Mouse (Mus musculus) adrenal gland, adult 18-20 months (tissue): ENCODE measurements around the gene Mbd4. TPM values are rescaled to one million over a fixed set of nuclear protein-coding genes. Genes with fewer than 3 reads are reported as not detected.
A peak's percentile ranks its signal among the peaks of the same experiment; 100 is the strongest.

Experiments
- DNase-seq, 2 experiments: peaks; one replicate each; pipeline ENCODE4 v3.0.0; 2021 to 2022; ENCODE audit warnings: low spot score in 2 of 2
- total RNA-seq, 2 experiments: library from RNA; stranded (reverse); gene quantifications; 1 replicate in 1 of 2; 2 replicates in 1 of 2; pipeline ENCODE4 v1.2.3; 2021

Gene Mbd4
- total RNA-seq, 2 experiments from 2014 or later = 1.6 to 2.0 TPM

DNA sequence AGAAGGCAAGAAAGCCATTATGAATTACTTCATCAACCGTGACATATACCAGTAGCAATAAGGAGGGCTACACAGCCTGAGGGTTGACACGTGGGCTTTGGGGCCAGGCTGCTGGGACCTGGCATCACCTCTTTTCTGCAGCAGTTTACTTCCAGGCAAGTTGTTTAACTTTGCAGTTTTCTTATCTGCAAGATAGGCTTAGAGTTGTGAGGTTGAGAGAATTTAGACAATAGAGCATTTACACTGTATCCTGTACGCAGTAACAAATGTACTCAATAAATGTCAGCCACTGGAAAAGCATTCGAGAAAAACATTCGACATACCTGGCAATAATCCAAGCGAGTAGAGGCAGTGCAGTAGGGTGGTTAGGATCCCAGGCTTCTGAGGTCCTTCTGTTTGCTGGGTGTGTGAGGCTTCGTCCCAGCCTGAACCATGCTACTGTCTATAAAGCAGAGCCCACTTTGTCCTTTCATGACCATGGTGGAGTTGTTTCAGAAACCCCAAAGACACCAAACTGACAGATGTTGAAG is 6.9 kb upstream of the Mbd4 start:
- no peak for DNase-seq

DNA sequence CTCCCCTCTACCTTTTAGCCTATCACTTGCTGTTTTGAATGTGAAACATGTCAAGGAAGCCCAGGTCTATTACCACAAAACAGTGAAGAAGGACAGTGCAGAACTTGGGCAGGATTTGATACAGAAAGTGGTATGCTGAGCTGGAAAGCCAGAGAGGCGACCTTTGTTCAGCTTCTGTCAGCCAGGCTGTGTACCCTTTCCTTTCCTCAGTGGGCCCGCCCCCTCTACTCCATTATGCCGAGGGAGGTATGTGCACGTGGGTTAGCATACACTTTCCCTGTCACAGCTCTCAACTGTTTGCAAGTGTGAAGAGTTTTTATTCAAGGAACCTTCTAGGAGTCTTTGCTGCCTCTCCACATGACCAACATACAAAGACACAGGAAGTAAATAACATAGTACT is 6.1 kb upstream of the Mbd4 start:
- DNase-seq = no peak

DNA sequence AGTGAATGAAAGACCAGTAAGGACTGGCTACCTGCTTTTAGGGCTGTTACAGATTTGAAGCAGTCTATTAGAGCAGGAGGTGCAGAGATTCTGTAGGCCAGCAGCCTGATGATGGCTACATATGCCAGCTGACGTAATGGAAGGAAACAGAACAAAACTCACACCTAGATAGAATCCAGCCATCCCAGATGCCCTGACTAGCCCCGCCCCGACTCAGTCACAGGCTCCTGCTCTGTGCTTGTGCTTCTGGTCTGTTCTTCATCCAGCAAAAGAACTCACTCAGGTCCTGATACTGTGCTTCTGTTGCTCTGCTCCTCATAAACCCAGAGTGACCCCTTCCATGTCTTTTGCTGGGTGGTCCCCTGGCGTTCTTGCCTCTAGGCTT is 3.2 kb upstream of the Mbd4 start:
- DNase-seq = no peak

DNA sequence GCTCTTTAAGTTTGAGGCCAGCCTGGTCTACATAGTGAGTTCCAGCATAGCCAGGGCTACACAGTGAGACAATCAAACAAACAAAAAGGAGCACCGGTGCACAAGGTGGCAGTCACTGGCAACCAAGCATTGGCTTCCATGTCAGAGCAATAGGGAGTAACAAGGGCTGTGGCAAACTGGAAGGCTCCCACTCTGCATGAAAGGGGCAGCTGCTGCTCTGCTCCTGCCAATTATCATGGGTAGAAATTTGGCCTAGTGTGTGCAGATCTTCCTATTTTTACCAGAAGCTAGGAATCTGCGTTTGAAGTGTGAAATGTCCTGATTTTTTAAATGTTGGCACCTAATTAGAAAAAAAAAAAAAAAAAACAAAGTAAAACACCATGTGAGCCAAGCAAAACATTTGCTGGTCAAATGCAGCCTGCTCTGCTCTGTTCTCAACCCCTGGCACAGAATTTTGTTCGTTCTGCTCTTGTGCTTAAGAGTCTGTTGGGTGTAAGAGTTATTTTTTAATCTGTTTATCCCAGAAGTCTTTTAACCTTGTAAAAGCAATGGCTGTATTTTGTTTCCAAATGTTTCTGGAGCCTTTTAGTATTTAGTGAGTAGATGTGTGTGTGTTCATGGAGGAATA is 2.7 kb upstream of the Mbd4 start:
- DNase-seq = no peak

DNA sequence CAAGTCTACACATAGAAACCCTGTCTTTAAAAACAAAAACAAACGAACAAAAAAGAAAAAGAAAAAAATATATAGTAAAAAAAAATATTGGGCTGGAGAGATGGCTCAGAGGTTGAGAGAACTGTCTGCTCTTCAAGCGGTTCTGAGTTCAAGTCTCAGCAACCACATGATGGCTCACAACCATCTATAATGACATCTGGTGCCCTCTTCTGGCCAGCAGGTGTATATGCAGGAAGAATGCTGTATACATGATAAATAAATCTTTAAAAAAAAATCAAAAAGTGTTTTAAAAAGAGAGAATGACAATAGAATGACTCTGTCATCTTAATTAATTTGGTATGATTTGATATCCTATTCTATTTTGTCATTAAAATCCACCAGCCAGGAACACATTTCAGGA is 1.3 kb upstream of the Mbd4 start:
- DNase-seq = no peak

DNA sequence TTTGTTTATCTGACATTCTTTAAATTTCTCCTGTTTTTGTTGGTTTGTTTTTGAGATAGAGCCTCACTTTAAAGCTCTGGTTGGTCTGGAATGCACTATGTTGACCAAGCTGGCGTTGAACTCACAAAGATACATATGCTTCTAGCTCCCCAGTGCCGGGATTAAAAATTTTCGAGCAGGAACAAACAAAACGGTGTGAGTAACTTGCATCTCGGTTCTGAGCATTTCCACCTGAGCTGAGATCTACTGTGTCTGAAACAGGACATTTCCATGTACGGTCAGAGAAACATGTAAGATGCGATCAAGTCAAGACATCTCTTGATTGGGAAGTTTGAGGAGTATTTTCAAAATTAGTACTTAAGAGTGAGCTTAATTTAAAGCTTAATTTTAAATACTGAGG is 814 bp upstream of the Mbd4 start:
- DNase-seq = no peak

DNA sequence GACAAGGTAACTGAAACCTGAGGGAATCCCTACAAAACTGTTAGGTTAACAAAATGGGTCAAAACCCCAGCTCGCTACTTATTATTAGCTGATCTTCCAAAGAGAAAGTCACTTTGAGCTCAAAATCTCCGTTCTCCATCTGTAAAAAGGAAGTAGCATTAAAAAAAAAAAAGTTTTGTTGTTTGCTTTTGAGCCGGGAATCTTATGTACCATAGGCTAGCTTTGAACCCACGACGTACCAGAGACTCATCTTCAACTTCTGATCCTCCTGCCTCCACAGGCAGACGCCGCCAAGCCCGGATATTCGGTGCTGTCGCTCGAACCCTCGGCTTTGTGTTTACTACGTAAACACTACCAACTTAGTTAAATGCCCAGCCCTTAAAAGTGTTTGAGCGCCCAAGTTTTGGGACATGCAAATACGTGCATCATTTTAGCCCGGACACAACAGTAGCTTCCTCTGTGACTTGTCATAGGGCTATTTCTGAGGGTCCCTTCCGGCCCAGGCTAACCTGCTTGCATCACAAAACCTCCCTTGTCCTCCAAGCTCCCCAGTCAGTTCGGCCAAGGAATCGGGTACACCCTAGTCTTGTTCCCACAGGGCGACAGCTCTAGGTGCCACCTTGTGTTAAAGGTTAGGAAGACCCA is 603 bp downstream of the Mbd4 start:
- no peak for DNase-seq

DNA sequence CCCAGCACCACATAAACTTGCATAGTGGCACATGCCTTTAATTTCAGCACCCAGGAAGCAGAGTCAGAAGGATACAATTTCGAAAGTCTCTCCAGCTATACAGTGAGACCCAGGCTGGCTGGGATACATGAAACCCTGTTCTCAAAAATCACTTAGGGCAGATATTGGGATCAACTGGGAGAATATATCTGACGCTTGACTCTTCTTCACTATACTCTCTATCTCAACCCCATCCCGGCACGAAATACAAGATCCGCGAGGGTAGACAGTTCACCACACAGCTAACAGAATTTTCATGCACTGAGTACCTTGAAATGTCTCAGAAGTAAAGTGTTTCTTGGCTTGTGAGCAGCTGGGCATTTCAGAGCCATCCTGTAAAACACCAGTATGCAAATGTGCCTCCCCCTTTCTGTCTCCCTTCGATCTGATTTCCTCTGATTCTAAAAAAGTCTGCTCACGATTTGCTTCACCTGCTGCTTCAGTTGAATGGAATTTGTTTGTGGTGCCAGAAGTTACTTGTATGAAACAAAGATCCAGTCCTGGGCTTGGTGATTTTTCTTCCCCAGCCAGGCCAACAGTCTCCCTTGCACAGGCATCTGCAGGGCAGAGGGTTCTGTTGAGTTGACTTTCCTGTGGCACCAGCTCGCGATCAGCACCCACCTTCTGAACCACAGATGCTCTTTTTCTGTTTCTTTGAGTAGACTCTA is 4.4 kb downstream of the Mbd4 start:
- DNase-seq = no peak

DNA sequence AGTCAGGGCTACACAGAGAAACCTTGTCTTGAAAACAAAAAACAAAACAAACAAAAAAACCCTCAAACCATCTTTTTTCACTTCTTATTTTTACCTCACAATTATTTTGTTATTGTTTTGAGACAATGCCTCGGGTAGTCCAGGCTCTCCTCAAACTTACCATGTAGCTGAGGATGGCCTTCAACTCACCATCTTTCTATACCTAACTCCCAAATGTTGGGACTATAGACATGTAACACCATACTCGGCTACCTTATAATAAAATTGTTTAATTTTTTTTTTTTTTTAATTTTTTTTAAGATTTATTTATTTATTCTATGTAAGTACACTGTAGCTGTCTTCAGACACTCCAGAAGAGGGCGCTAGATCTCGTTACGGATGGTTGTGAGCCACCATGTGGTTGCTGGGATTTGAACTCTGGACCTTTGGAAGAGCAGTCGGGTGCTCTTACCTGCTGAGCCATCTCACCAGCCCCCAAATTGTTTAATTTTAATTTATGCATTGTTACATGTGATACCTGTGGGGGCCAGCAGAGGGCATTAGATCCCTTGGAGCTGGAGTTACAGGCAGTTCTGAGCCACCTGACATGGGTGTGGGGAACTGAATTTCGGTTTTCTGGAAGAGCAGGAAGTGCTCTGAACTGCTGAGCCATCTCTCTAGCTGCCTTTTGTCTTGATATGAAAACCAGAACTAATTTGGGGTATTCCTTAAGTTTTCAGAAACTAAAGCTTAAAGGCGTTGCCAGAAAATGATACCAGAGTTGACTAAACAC is 6.3 kb downstream of the Mbd4 start:
- DNase-seq = peak; percentile 40 to 59

DNA sequence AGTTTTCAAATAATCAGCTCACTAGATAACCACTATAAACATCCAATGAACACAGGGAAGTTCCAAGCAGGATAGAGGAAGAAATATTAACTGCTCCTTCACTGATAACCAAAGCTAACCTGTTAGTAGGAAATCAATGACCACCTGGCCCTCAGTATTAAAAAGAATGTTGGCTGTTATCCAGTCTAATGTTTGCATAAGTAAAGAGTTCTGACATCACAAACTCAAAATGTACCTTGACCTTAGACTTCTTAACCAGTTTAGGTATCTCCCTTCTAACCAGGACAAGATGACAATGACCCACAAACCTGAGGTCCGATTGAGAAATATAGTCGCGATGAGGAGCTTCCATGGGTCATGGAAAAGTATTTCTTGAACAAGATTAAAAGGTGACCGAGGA is 8.2 kb downstream of the Mbd4 start:
- no peak for DNase-seq

DNA sequence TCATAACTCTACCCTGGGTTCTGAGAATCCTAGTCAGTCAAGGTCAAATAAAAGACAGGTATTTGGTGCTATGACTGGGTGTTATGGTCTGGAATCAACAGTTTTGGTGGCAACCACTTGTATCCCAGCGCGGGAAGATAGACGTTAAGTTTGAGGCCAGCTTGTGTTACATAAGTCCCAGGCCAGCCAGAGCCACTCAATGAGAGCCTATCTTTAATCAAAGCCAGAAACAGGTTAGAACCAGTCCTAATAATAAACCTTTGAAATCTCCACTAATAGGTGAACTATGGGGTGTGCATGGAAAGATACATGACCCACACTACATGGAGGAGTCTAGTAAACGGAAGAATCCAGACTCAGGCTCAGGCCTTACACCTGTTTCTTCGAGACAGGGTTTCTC is 14.4 kb downstream of the Mbd4 start:
- no peak for DNase-seq

DNA sequence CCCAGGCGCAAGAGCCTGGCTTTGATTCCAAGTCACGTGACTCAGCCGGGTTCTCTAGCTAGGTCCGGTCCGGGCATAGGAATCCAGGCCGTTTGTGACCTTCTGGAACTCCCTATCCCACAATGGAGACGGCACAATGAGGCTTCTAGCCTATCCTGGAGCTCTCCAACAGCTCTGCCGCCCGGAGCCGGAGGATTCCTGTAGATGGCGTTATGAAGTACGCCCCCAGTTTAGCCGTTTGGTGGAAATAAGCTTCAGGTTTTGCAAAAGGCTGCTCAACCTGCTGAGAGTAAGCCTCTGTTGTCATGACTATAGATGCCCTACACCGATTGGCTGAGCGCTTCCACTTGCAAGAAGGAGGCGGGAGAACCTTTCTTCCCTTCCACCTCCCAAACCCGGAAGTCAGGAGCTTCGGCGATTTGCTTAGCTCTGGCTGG is 15.0 kb downstream of the Mbd4 start, which contains the start of gene Efcab12:
Gene Efcab12, minus strand, starts transcription at position 252 of the 437 bp plus-strand sequence.
- peak in 1 of 2 experiments; percentile 57 for DNase-seq

DNA sequence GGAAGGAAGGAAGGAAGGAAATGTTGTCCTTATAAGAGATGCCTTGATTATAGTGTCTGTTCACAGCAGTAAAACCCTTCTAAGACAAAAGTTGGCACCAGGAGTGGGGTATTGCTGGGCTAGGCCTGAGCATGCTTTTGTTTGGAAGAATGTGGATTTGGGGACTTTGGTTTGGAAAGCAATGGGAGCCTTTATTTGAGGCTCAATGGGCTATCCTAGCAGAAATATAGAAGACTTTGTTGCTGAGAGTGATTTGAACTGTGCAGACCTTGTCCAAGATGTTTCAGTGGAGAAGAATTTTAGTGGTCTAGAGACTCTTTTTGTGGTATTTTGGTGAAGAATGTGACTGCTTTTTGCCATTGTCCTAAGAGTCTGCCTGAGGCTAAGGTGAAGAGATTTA is 19.3 kb downstream of the Mbd4 start:
- DNase-seq = no peak

DNA sequence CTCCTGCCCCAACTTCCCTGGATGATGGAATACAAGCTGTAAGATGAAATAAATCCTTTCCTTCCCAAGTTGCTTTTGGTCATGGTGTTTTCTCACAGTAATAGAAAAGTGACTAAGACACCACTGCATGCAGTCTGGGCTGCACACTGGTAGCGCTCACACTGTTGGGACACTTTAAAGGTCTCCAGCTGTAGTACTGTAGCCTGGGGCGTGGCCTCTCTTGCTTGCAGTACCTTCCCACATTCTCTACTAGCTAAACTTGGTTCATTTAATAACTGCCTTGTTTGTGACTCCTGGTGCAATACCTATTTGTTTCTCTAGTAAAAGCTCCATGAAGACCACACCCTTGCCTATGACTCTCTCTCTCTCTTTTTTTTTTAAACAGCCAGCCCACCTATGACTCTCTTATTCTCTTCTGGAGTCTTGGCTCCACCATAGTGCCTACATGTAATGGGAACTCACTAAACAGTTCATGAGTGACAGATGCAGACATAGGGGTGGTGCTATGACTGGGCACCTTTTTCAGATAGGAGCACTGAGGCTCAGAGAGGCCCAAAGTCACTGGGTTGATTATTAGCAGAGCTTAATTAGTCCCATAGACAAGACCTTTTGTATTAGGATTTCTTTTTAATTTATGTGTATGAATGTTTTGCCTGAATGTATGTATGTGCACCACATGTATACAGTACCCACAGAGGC is 20.9 kb downstream of the Mbd4 start:
- DNase-seq = no peak

DNA sequence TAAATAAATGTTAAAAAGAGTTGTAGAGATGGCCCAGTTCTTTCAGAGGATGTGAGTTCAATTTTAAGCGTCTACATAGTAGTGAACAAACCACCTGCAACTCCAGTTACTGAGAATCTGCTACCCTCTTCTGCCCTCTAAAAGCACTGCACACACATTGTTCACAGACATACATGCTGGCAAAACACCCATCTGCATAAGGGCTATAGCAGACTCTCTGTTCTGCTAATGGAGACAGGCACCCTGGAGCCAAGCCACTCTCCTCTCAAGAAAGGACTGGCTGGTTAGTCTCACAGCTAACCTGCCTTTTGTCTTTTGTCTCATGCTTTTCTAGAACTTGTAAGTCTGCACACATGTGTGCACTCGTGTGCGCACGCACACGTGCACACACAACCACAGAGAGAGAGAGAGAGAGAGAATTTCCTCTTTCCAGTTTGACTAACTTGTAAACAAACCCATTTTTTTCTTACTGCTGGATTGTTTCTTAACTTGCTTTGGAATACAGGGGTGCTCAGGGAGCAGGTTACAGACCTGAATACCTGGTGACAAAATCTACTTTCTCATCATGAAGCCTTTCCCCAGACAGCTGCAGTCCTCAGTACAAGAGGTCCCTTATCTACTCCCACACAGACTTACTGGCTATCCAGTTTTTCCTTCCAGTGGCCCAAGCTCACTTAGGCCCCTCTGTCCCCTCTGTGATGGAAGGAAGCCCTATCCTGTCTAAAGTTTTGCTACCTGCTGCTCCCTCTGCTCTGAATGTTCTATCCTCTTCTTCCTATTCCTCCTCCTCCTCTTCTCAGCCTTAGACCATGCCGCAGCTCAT is 22.2 kb downstream of the Mbd4 start:
- no peak for DNase-seq

DNA sequence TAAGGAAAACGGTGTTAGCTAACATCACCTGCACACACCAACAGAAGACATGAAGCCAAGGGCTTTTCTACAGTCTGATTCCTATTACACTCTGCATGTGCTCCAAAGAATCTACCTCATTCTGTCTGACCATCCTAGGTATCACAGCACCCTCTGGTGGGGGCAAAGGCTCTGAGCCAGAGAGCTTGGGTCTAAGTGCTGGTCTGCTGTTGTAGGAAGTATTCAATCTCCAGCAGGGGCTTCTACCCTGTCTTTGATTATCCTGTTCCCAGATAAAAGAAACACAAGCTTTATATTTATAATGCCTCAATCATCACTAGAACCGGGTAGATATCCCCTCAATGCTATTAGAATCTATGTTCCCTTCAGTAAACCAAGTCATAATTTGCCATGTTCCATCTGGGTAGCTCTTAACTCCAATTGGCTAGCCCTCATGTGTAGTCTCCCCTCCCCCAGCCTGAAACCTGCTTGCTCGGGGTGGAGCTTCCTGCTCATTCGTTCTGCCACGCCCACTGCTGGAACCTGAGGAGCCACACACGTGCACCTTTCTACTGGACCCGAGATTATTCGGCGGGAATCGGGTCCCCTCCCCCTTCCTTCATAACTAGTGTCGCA is 29.2 kb downstream of the Mbd4 start:
- DNase-seq = peak in 1 of 2 experiments; percentile 48

DNA sequence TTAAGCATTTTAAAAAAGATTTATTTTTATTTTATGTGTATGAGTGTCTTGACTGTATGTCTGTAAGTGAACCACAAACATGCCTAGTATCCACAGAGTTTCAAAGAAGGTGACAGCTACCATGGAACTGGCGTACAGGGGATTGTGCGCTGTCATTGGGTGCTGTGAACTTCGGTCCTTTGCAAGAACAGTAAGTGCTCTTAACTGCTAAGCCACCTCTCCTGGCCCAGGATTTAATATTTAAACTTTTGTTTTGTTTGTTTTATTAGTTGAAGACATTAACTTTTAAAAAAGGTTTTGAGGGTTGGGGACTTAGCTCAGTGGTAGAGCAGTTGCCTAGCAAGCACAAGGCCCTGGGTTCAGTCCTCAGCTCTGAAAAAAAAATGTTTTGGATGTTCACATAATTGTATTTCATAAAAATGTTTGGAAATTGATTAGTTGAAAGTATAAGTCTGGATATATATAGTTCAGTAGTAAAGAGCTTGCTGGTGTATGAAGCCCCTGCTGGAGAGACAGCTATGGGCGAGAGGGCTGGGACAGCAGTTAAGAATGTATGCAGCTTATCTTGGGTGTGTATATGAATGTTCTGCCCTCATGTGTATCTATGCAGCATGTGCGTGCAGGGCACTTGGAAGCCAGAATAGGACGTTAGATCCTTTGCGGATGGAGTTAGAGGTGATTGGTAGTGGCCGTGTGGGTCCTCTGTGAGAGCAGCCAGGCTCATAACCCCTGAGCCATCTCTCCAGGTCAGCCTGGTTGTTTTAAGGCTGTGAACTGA is 31.8 kb downstream of the Mbd4 start:
- no peak for DNase-seq

DNA sequence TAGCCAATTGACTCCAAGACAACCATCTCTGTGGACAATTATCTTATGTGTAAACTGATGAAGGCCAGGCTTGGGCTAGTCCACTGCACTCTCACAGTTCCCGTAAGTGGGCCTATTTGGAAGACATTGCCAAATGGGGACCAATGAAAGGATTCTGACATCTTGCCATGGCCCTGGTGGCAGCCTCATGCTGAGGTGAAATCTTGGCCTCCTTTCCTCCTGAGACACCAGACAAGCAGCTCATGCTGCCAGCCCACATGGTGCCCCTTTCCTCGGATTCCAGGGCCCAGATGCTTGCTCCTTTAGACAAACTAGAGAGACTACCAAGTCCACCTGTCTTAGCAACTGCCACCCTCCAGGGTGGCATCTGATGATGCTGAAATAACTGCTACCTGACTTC is 35.0 kb downstream of the Mbd4 start:
- DNase-seq = no peak

DNA sequence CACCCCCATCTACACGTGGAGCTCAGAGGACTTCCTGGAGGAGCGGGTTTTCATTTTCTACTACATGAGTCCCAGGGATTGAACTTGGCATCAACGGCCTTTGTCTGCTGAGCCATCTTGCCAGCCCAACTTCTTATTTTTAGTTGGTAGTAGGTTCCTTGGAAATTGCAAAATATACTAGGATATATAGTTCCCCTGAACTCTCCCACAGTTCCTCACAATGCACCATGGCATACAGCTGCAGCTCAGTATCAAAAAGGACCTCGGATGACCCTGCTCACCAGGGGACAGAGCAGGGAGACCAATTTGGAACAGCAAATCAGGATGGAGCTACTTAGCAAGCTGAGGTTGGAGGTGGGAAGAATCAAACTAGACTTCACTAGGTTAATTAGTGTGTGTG is 38.1 kb downstream of the Mbd4 start:
- DNase-seq = no peak
